19 mouse cellular contexts compared by ENCODE assay signal in the genomic region with DNA sequence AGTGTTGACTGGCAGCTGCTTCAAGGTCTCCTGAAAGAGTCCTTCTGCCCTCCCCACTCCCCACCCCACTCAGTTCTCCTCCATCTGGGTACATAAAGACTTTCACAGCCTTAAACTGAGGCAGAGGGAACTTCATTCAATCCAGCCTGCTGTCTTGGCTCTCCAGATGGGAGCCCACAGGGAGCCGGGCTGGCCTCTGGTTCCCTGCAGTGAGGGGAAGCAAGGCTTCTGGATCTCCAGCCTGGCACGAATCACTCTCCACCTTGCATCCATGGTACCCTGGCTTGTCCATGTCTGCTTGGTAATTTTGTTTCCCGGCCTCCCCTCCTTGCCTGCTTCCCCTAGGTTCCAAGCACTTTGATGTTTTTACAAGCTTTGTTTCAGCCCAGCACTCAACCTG.
DNase-seq lines count a peak whose midpoint lies in the region; ATAC-seq and TF ChIP-seq lines count a peak whose summit lies in the region.
"Had no signal": no experiment of that assay in that cellular context is flagged by ENCODE, and none has a peak within 500 bp of the region (broad histone marks: within the 10 kb centered on the region; RNA-seq: fewer than 3 reads in every experiment).

No protein-coding gene starts in this region.

- peak overlapping the region; percentile 31; the same call in 1 of the 2 replicates for H3K27ac ChIP-seq in hindbrain, embryonic 15.5 days (replicated peaks)
- no peak overlapping the region for H3K27ac ChIP-seq in hindbrain, embryonic 12.5 days
- H3K27ac ChIP-seq in cerebellum, adult 2 months (ENCODE audit: insufficient read depth, low read length) = no peak overlapping the region
- 0 out of 2 replicates have a peak overlapping the region, but pooled peaks have one; percentile 15 for H3K27ac ChIP-seq in forebrain, postnatal 0 days (ENCODE audit: low read depth, low read length)
- H3K27ac ChIP-seq: stomach, embryonic 15.5 days had no signal

- H3K9me3 ChIP-seq in hindbrain, embryonic 15.5 days = no peaks in the 10 kb centered on the region
- no peaks in the 10 kb centered on the region for H3K9me3 ChIP-seq in hindbrain, embryonic 12.5 days (replicated peaks)
- H3K9me3 ChIP-seq in forebrain, postnatal 0 days (ENCODE audit: low read length) = no peaks in the 10 kb centered on the region
- H3K9me3 ChIP-seq: stomach, embryonic 15.5 days had no signal

- no peaks in the 10 kb centered on the region for H3K36me3 ChIP-seq in hindbrain, embryonic 15.5 days
- H3K36me3 ChIP-seq in hindbrain, embryonic 12.5 days = no peaks in the 10 kb centered on the region
- H3K36me3 ChIP-seq in forebrain, postnatal 0 days (ENCODE audit: insufficient read depth) = no peaks in the 10 kb centered on the region
- H3K36me3 ChIP-seq: stomach, embryonic 15.5 days had no signal

- DNase-seq in cerebellum, adult 2 months = peak; percentile 47 to 52
- peak; percentile 63 to 66 for DNase-seq in cerebellum, postnatal 14 days
- DNase-seq in forebrain, postnatal 0 days = peak; percentile 31
- DNase-seq in kidney, adult 18-20 months = no peak
- no peak for DNase-seq in adipocyte (ENCODE audit: low spot score)
- DNase-seq: gastrocnemius, postnatal 25 days; kidney, adult 9 months; kidney, postnatal 36 days; liver; liver, postnatal 0 days; lung, postnatal 14 days; right cerebral cortex, adult 18-20 months; thymus, adult 2 months had no signal

- no peak for TF ChIP-seq CTCF in cerebellum, adult 2 months (IDR thresholded peaks at IDR 0.05; ENCODE audit: borderline replicate concordance, insufficient read depth, low read depth, low read length)
- no peak for TF ChIP-seq CTCF in forebrain, postnatal 0 days (IDR thresholded peaks at IDR 0.05; ENCODE audit: low read depth)

- no peak for TF ChIP-seq POLR2A in cerebellum, adult 2 months (IDR thresholded peaks at IDR 0.05; ENCODE audit: borderline replicate concordance, insufficient read depth, low read length)

- H3K4me2 ChIP-seq in hindbrain, embryonic 15.5 days = no peak overlapping the region
- H3K4me2 ChIP-seq in hindbrain, embryonic 12.5 days (replicated peaks) = no peak overlapping the region
- no peak overlapping the region for H3K4me2 ChIP-seq in forebrain, postnatal 0 days (ENCODE audit: low read depth)
- H3K4me2 ChIP-seq: stomach, embryonic 15.5 days had no signal

- ATAC-seq in hindbrain, embryonic 15.5 days (ENCODE audit: low FRiP score, low read depth) = no peak
- no peak for ATAC-seq in hindbrain, embryonic 12.5 days (ENCODE audit: low FRiP score)
- peak; percentile 23; the same call in 1 of the 2 replicates for ATAC-seq in forebrain, postnatal 0 days
- ATAC-seq: activated CD4-positive, CD25-positive, alpha-beta regulatory T cell, adult 4 months; liver, postnatal 0 days; Patski had no signal

- H3K9ac ChIP-seq in hindbrain, embryonic 15.5 days = no peak overlapping the region
- H3K9ac ChIP-seq in hindbrain, embryonic 12.5 days = no peak overlapping the region
- no peak overlapping the region for H3K9ac ChIP-seq in forebrain, postnatal 0 days
- H3K9ac ChIP-seq: liver, postnatal 0 days; stomach, embryonic 15.5 days had no signal

- H3K27me3 ChIP-seq in hindbrain, embryonic 15.5 days = no peaks in the 10 kb centered on the region
- peaks cover 3% of the 10 kb centered on the region; the same call in 1 of the 2 replicates for H3K27me3 ChIP-seq in hindbrain, embryonic 12.5 days
- H3K27me3 ChIP-seq in cerebellum, adult 2 months (ENCODE audit: control insufficient read depth, insufficient read depth, low read length) = no peaks in the 10 kb centered on the region
- H3K27me3 ChIP-seq in forebrain, postnatal 0 days (ENCODE audit: insufficient read depth, low read length) = no peaks in the 10 kb centered on the region
- H3K27me3 ChIP-seq: Patski; stomach, embryonic 15.5 days had no signal

- 30% methylated on average over 3 of the region's 3 CpGs for WGBS in hindbrain, embryonic 15.5 days
- 36% methylated on average over 3 of the region's 3 CpGs for WGBS in hindbrain, embryonic 12.5 days
- 8% methylated on average over 3 of the region's 3 CpGs for WGBS in cerebellum, adult 2 months
- WGBS in forebrain, postnatal 0 days = 23% methylated on average over 3 of the region's 3 CpGs

- no peak overlapping the region for H3K4me3 ChIP-seq in hindbrain, embryonic 15.5 days
- H3K4me3 ChIP-seq in hindbrain, embryonic 12.5 days = no peak overlapping the region
- no peak overlapping the region for H3K4me3 ChIP-seq in cerebellum, adult 2 months (replicated peaks; ENCODE audit: insufficient read depth, low read depth, low read length)
- no peak overlapping the region for H3K4me3 ChIP-seq in forebrain, postnatal 0 days (ENCODE audit: low read depth, low read length)
- H3K4me3 ChIP-seq: erythroblast, embryonic 14.5 days; stomach, embryonic 15.5 days had no signal

- H3K4me1 ChIP-seq in hindbrain, embryonic 15.5 days (replicated peaks) = peaks cover 37% of the 10 kb centered on the region
- peaks cover 40% of the 10 kb centered on the region for H3K4me1 ChIP-seq in hindbrain, embryonic 12.5 days
- H3K4me1 ChIP-seq in cerebellum, adult 2 months (ENCODE audit: control insufficient read depth, insufficient read depth, low read length) = peaks cover 70% of the 10 kb centered on the region
- 0 out of 2 replicates have a peak, but pooled peaks cover 7% of the 10 kb centered on the region for H3K4me1 ChIP-seq in forebrain, postnatal 0 days (ENCODE audit: insufficient read depth)

Comparison
In these comparisons a context has a peak if more than half of its experiments do, and no peak if none do; other contexts are left out.
1. H3K27ac ChIP-seq: peak in hindbrain, embryonic 15.5 days (single experiment) and forebrain, postnatal 0 days (single experiment); none in hindbrain, embryonic 12.5 days (single experiment) and cerebellum, adult 2 months (single experiment).
2. DNase-seq: peak in cerebellum, adult 2 months (2 of 2), cerebellum, postnatal 14 days (2 of 2) and forebrain, postnatal 0 days (single experiment); none in kidney, adult 18-20 months (single experiment) and adipocyte (single experiment).